Mouse (Mus musculus) A20 (cell line): ENCODE data around the gene Stx6.
A peak's percentile ranks its signal among the peaks of the same experiment; 100 is the strongest.

Experiments
- DNase-seq: peaks from one replicate; pipeline ENCODE4 v3.0.0-alpha.2; 2011; ENCODE audit warnings: low read depth, low spot score

Stx6 gene

GRCm38 (mm10) chr1:155233378-155233777 lies 74.9 kb downstream of the Stx6 start:
- no peak for DNase-seq

GRCm38 (mm10) chr1:155233931-155234607 lies 75.6 kb downstream of the Stx6 start:
- DNase-seq, result no peak

GRCm38 (mm10) chr1:155235641-155236040 lies 77.1 kb downstream of the Stx6 start:
- DNase-seq, result no peak

GRCm38 (mm10) chr1:155236306-155237024 lies 78.0 kb downstream of the Stx6 start:
- no peak for DNase-seq

- no peak for DNase-seq
These were observed 78.9 kb downstream of the Stx6 start for GRCm38 (mm10) chr1:155237390-155237789.

GRCm38 (mm10) chr1:155238126-155238525 lies 79.6 kb downstream of the Stx6 start:
- peak; percentile 16 for DNase-seq

- no peak for DNase-seq
These were observed 80.7 kb downstream of the Stx6 start for GRCm38 (mm10) chr1:155239169-155239568.

- DNase-seq, result no peak
These were observed 81.6 kb downstream of the Stx6 start for GRCm38 (mm10) chr1:155239962-155240717.

- DNase-seq, result no peak
These were observed 83.4 kb downstream of the Stx6 start for GRCm38 (mm10) chr1:155241701-155242487.

- DNase-seq, result no peak
These were observed 83.9 kb downstream of the Stx6 start for GRCm38 (mm10) chr1:155242488-155242745.

GRCm38 (mm10) chr1:155243797-155244770 lies 85.6 kb downstream of the Stx6 start, which contains the start of gene BC034090:
BC034090 (minus strand) TSS chr1:155244444.
- no peak for DNase-seq

GRCm38 (mm10) chr1:155244771-155245211 lies 86.3 kb downstream of the Stx6 start:
- no peak for DNase-seq

- no peak for DNase-seq
These were observed 87.0 kb downstream of the Stx6 start for GRCm38 (mm10) chr1:155245516-155245915.

- DNase-seq, result no peak
These were observed 88.9 kb downstream of the Stx6 start for GRCm38 (mm10) chr1:155247441-155247840.

GRCm38 (mm10) chr1:155248041-155248440 lies 89.5 kb downstream of the Stx6 start:
- no peak for DNase-seq

- no peak for DNase-seq
These were observed 91.4 kb downstream of the Stx6 start for GRCm38 (mm10) chr1:155249896-155250295.

- no peak for DNase-seq
These were observed 92.1 kb downstream of the Stx6 start for GRCm38 (mm10) chr1:155250531-155251135.

- no peak for DNase-seq
These were observed 93.1 kb downstream of the Stx6 start for GRCm38 (mm10) chr1:155251596-155251995.

- DNase-seq, result no peak
These were observed 94.2 kb downstream of the Stx6 start for GRCm38 (mm10) chr1:155252631-155253121.

GRCm38 (mm10) chr1:155253126-155253525 lies 94.6 kb downstream of the Stx6 start:
- no peak for DNase-seq
